Mouse (Mus musculus) layer of hippocampus, adult 18-20 months (tissue): ENCODE data around the gene Mnd1. TPM values are rescaled to one million over a fixed set of nuclear protein-coding genes. Genes with fewer than 3 reads are reported as not detected.
A peak's percentile ranks its signal among the peaks of the same experiment; 100 is the strongest.

ENCODE experiments used
- DNase-seq, 2 experiments: peaks; one replicate each; pipeline ENCODE4 v3.0.0; 2022; ENCODE audit warnings: low spot score in 2 of 2
- long read RNA-seq: library from polyadenylated mRNA; stranded (forward); transcript quantifications from one replicate; pipeline ENCODE4 v2.0.0, GENCODE M21; 2021
- total RNA-seq, 2 experiments: library from RNA; stranded (reverse); gene quantifications; 2 replicates each; pipeline ENCODE4 v1.2.3; 2021

Gene Mnd1
- total RNA-seq = 1 to 10 TPM in 1 of 2 experiments, under 1 TPM in 1; 0.99 to 1.7 TPM
- long read RNA-seq = 0 reads

GRCm38 (mm10) chr3:84155558-84156006 is at the start of gene Mnd1:
TSS of gene Mnd1 (minus strand) at chr3:84155786.
- DNase-seq = peak; percentile 95 to 97

GRCm38 (mm10) chr3:84204640-84205039 is 49.1 kb upstream of the Mnd1 start:
- DNase-seq = peak in 1 of 2 experiments; percentile 56

- peak in 1 of 2 experiments; percentile 45 for DNase-seq
Observed at GRCm38 (mm10) chr3:84200559-84201420, 45.2 kb upstream of the Mnd1 start.

GRCm38 (mm10) chr3:84199516-84199915 is 43.9 kb upstream of the Mnd1 start:
- no peak for DNase-seq

GRCm38 (mm10) chr3:84198229-84198628 is 42.6 kb upstream of the Mnd1 start:
- DNase-seq = no peak

GRCm38 (mm10) chr3:84193881-84194280 is 38.3 kb upstream of the Mnd1 start:
- no peak for DNase-seq

- DNase-seq = no peak
Observed at GRCm38 (mm10) chr3:84191141-84191881, 35.7 kb upstream of the Mnd1 start.

- DNase-seq = no peak
Observed at GRCm38 (mm10) chr3:84190513-84191061, 35.0 kb upstream of the Mnd1 start.

- no peak for DNase-seq
Observed at GRCm38 (mm10) chr3:84189629-84190173, 34.1 kb upstream of the Mnd1 start.

- no peak for DNase-seq
Observed at GRCm38 (mm10) chr3:84181717-84182116, 26.1 kb upstream of the Mnd1 start.

GRCm38 (mm10) chr3:84181102-84181501 is 25.5 kb upstream of the Mnd1 start:
- no peak for DNase-seq

GRCm38 (mm10) chr3:84180304-84180703 is 24.7 kb upstream of the Mnd1 start:
- DNase-seq = no peak

- DNase-seq = no peak
Observed at GRCm38 (mm10) chr3:84177834-84178233, 22.2 kb upstream of the Mnd1 start.

GRCm38 (mm10) chr3:84175337-84176315 is 20.0 kb upstream of the Mnd1 start:
- peak; percentile 60 to 79 for DNase-seq

GRCm38 (mm10) chr3:84173581-84174154 is 18.1 kb upstream of the Mnd1 start, which contains the start of gene Gm6525:
TSS of gene Gm6525 (plus strand) at chr3:84174104.
- DNase-seq = no peak

- no peak for DNase-seq
Observed at GRCm38 (mm10) chr3:84172406-84172805, 16.8 kb upstream of the Mnd1 start.

GRCm38 (mm10) chr3:84169393-84170005 is 13.9 kb upstream of the Mnd1 start:
- no peak for DNase-seq

GRCm38 (mm10) chr3:84168943-84169342 is 13.4 kb upstream of the Mnd1 start:
- no peak for DNase-seq

GRCm38 (mm10) chr3:84166073-84166472 is 10.5 kb upstream of the Mnd1 start:
- peak in 1 of 2 experiments; percentile 53 for DNase-seq
